Mouse (Mus musculus) hindbrain, postnatal 0 days (tissue): ENCODE data around the gene Tbc1d19. TPM values are rescaled to one million over a fixed set of nuclear protein-coding genes. Genes with fewer than 3 reads are reported as not detected.

Source experiments
- ATAC-seq: fragments of 200-750 bp; cut with Nextera tagmentation; 2 replicates; pipeline ENCODE4 v1.8.0; 2017; ENCODE audit warnings: mild to moderate bottlenecking, moderate TSS enrichment, moderate library complexity
- DNase-seq: peaks from one replicate; pipeline ENCODE4 v3.0.0-alpha.2; 2015; ENCODE audit warnings: low spot score
- H3K27ac ChIP-seq: fragments of 300-500 bp; sonication (generic); 2 replicates; pipeline ENCODE4 v1.5.1; 2014; ENCODE audit warnings: mild to moderate bottlenecking
- H3K27me3 ChIP-seq: fragments of 300-500 bp; sonication (generic); 2 replicates; pipeline ENCODE4 v1.6.1; 2014; ENCODE audit warnings: low read length, mixed read lengths; ENCODE audit not compliant: insufficient read depth
- H3K36me3 ChIP-seq: fragments of 300-500 bp; sonication (generic); 2 replicates; pipeline ENCODE4 v1.6.1; 2014; ENCODE audit warnings: low read length, mixed read lengths; ENCODE audit not compliant: insufficient read depth
- H3K4me1 ChIP-seq: fragments of 300-500 bp; sonication (generic); 2 replicates; pipeline ENCODE4 v1.6.1; 2014; ENCODE audit warnings: antibody characterized with exemption, low read length, mixed read lengths; ENCODE audit not compliant: insufficient read depth
- H3K4me2 ChIP-seq: fragments of 300-500 bp; sonication (generic); 2 replicates; pipeline ENCODE4 v1.6.1; 2014; ENCODE audit warnings: low read depth, mild to moderate bottlenecking, low read length, moderate library complexity, mixed read lengths
- H3K4me3 ChIP-seq: fragments of 300-500 bp; sonication (generic); 2 replicates; pipeline ENCODE4 v1.5.1; 2014; ENCODE audit warnings: low read length
- H3K9ac ChIP-seq: fragments of 300-500 bp; sonication (generic); replicated peaks from 2 replicates; pipeline ENCODE4 v1.6.1; 2014; ENCODE audit warnings: mild to moderate bottlenecking, low read length, moderate library complexity, mixed read lengths
- H3K9me3 ChIP-seq: fragments of 300-500 bp; sonication (generic); 2 replicates; pipeline ENCODE4 v1.6.1; 2016; ENCODE audit warnings: low read length, mixed read lengths
- CTCF ChIP-seq: IDR thresholded peaks from 2 replicates; pipeline ENCODE4 v1.5.1; 2016; ENCODE audit warnings: antibody characterized with exemption, control low read depth, low read depth
- WGBS: fragments of 180-500 bp; shearing (Covaris S2); extraction: QIAGEN DNeasy Blood & Tissue Kit; methylation state at CpG from one replicate; pipeline ENCODE4 v1.1.7; 2014; 5-methylcytosine and 5-hydroxymethylcytosine counted together
- polyA plus RNA-seq: library from polyadenylated mRNA; unstranded; fragments of >200 nt; fragmentation: Nextera tagmentation; extraction: Ambion mirVana; gene quantifications from 2 replicates; pipeline ENCODE4 v1.2.1, GENCODE M21; 2015
- total RNA-seq: library from RNA; depleted of rRNA; stranded (reverse); fragments of >200 nt; gene quantifications from 2 replicates; pipeline ENCODE4 v1.2.3, GENCODE M21; 2014

Tbc1d19 gene
- total and polyA plus RNA-seq, 2 experiments from 2014 or later, result 45.4 to 45.6 TPM

DNA sequence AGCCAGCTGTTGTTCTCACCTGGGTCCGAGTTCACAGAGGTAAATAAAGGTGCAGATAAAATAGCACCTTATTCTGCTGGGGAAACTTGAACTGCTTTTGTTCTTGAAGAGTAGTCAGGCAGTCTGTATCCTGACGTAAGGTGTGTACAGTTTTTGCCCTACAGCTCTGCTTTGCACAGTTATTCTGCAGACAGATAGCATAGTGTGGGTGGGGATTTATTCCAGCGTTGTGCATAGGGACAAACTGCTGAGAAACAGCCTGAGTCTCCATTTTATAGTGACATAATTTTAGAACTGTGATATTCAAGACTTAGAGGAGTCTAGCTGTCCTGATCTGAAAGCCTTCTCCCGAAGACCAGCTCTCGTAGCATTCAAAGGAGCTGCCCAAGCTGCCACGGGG is 46.6 kb downstream of the Tbc1d19 start:
- ATAC-seq, result no peak
- no peak for DNase-seq

DNA sequence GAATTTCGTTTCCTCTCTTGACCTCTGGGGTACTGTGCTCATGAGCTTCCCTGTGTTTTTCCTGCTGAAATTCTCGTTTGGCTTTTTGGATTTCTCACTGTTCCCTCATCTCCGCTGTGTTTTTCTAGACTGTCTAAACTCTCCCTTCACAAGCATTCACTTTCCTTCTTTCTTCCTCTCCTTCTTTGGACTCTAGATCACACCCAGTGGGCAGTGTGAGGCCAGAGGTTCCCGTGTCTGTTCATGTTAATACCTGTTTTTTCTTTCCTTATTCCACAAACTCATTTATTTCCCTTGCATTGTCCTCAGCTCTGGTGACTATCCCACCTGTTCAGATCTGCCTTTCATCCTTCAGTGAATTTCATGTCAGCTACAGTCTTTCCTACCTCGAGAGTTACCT is 55.7 kb downstream of the Tbc1d19 start:
- WGBS, result 88% methylated on average over 5 of the region's 5 CpGs

More for the DNA sequence above, 46.6 kb downstream of the Tbc1d19 start:
- Histone ChIP-seq H3K9me3 (no peaks in the 10 kb centered on the region), H3K36me3 (no peaks in the 10 kb centered on the region; the same call in 1 of the 2 replicates), H3K27me3 (no peaks in the 10 kb centered on the region), H3K27ac (no peak overlapping the region), H3K4me3 (no peak overlapping the region), H3K4me1 (no peaks in the 10 kb centered on the region), H3K4me2 (no peak overlapping the region), H3K9ac (no peak overlapping the region)
- no peak for TF ChIP-seq CTCF
- 90% methylated on average over 6 of the region's 6 CpGs for WGBS

GRCm38 (mm10) chr5:53865991-53866390 is 56.6 kb downstream of the Tbc1d19 start:
- no peak overlapping the region for H3K27ac ChIP-seq
- H3K36me3 ChIP-seq, result peaks cover 4% of the 10 kb centered on the region; the same call in 1 of the 2 replicates
- no peaks in the 10 kb centered on the region for H3K4me1 ChIP-seq
- H3K9ac ChIP-seq, result no peak overlapping the region
- H3K9me3 ChIP-seq, result no peaks in the 10 kb centered on the region
- ATAC-seq (no peak), DNase-seq (no peak)
- WGBS, result 89% methylated on average over 6 of the region's 6 CpGs
- H3K4me3 ChIP-seq, result no peak overlapping the region
- no peaks in the 10 kb centered on the region for H3K27me3 ChIP-seq
- TF ChIP-seq CTCF, result no peak
- no peak overlapping the region for H3K4me2 ChIP-seq

More for the DNA sequence above, 55.7 kb downstream of the Tbc1d19 start:
- Histone ChIP-seq H3K4me2 (no peak overlapping the region), H3K36me3 (peaks cover 4% of the 10 kb centered on the region; the same call in 1 of the 2 replicates), H3K4me1 (no peaks in the 10 kb centered on the region), H3K9ac (no peak overlapping the region), H3K9me3 (no peaks in the 10 kb centered on the region), H3K27ac (no peak overlapping the region), H3K27me3 (no peaks in the 10 kb centered on the region), H3K4me3 (no peak overlapping the region)
- ATAC-seq (no peak), DNase-seq (no peak)
- no peak for TF ChIP-seq CTCF

GRCm38 (mm10) chr5:53871665-53872312 is 62.4 kb downstream of the Tbc1d19 start:
- WGBS, result 33% methylated on average over 6 of the region's 6 CpGs
- H3K9me3 ChIP-seq, result no peaks in the 10 kb centered on the region
- no peak overlapping the region for H3K9ac ChIP-seq
- no peaks in the 10 kb centered on the region for H3K27me3 ChIP-seq
- H3K4me1 ChIP-seq, result no peaks in the 10 kb centered on the region
- DNase-seq (peak; percentile 87), ATAC-seq (peak; percentile 91)
- H3K36me3 ChIP-seq, result peaks cover 18% of the 10 kb centered on the region
- TF ChIP-seq CTCF, result peak; percentile 88
- H3K27ac ChIP-seq, result no peak overlapping the region
- H3K4me2 ChIP-seq, result no peak overlapping the region
- no peak overlapping the region for H3K4me3 ChIP-seq

- peaks cover 14% of the 10 kb centered on the region; the same call in 1 of the 2 replicates for H3K36me3 ChIP-seq
- no peak overlapping the region for H3K27ac ChIP-seq
- 96% methylated on average over 3 of the region's 3 CpGs for WGBS
- ATAC-seq (no peak), DNase-seq (no peak)
- no peak overlapping the region for H3K4me3 ChIP-seq
- no peak for TF ChIP-seq CTCF
- H3K4me1 ChIP-seq, result no peaks in the 10 kb centered on the region
- H3K4me2 ChIP-seq, result no peak overlapping the region
- H3K9ac ChIP-seq, result no peak overlapping the region
- no peaks in the 10 kb centered on the region for H3K9me3 ChIP-seq
- no peaks in the 10 kb centered on the region for H3K27me3 ChIP-seq
Measured at GRCm38 (mm10) chr5:53874966-53875365, 65.6 kb downstream of the Tbc1d19 start.

GRCm38 (mm10) chr5:53880724-53881123 is 71.3 kb downstream of the Tbc1d19 start:
- no peak for ATAC-seq
- no peak for DNase-seq
- H3K27me3 ChIP-seq, result no peaks in the 10 kb centered on the region
- 52% methylated on average over 4 of the region's 4 CpGs for WGBS
- H3K27ac ChIP-seq, result no peak overlapping the region
- no peak overlapping the region for H3K9ac ChIP-seq
- no peak for TF ChIP-seq CTCF
- H3K4me1 ChIP-seq, result no peaks in the 10 kb centered on the region
- no peaks in the 10 kb centered on the region for H3K9me3 ChIP-seq
- H3K4me3 ChIP-seq, result no peak overlapping the region
- H3K4me2 ChIP-seq, result no peak overlapping the region
- peaks cover 2% of the 10 kb centered on the region; the same call in 1 of the 2 replicates for H3K36me3 ChIP-seq

- no peak overlapping the region for H3K4me2 ChIP-seq
- no peak overlapping the region for H3K4me3 ChIP-seq
- WGBS, result 74% methylated on average over 4 of the region's 4 CpGs
Measured at GRCm38 (mm10) chr5:53881381-53881990, 72.1 kb downstream of the Tbc1d19 start.

More at GRCm38 (mm10) chr5:53881381-53881990, 72.1 kb downstream of the Tbc1d19 start:
- DNase-seq (no peak), ATAC-seq (no peak)
- TF ChIP-seq CTCF, result no peak
- Histone ChIP-seq H3K9ac (no peak overlapping the region), H3K9me3 (no peaks in the 10 kb centered on the region), H3K27ac (no peak overlapping the region), H3K36me3 (no peaks in the 10 kb centered on the region; the same call in 1 of the 2 replicates), H3K27me3 (no peaks in the 10 kb centered on the region), H3K4me1 (no peaks in the 10 kb centered on the region)
